Mouse (Mus musculus) neutrophil, adult 5-6 weeks (primary cell): ENCODE data around the gene Gm20388. TPM values are rescaled to one million over a fixed set of nuclear protein-coding genes. Genes with fewer than 3 reads are reported as not detected.

Experiments used
- ATAC-seq: fragments of 151-379, 151-347 bp; 2 replicates; pipeline ENCODE4 v1.8.0; 2017; ENCODE audit warnings: mild to moderate bottlenecking, moderate TSS enrichment; ENCODE audit not compliant: insufficient number of reproducible peaks, poor library complexity, low FRiP score, severe bottlenecking; ENCODE audit errors: extremely low read depth
- total RNA-seq: library from RNA; stranded (forward); fragments of 200-1000 nt; gene quantifications from 2 replicates; pipeline ENCODE4 v1.2.3, GENCODE M21; 2017

Gm20388 gene
- total RNA-seq, 1 experiment from 2014 or later: 10.8 TPM

- ATAC-seq: no peak
These were observed 2189.1 kb downstream of the Gm20388 start for GRCm38 (mm10) chr8:122099711-122100220.

DNA sequence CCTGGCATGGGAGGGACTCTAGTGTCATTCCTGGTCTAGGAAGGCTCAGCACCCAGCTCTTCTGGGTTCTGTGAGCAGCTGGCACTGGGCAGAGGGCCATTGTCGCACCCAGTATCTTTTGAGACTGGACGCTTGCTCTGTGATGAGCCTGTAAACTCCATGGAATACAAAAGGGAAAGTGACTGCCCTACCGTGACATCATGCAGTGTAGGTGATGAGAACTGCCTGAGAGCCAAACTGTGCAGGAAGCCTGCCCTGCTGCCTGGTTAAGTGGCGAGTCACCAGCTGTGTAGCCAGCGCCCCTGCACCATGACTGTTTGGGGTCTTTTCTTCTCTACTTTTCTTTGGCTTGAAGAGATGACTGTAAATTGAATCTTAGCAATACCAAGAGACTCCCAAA lies 2191.2 kb downstream of the Gm20388 start:
- no peak for ATAC-seq

- ATAC-seq: no peak
These were observed 2191.6 kb downstream of the Gm20388 start for GRCm38 (mm10) chr8:122102286-122102685.

DNA sequence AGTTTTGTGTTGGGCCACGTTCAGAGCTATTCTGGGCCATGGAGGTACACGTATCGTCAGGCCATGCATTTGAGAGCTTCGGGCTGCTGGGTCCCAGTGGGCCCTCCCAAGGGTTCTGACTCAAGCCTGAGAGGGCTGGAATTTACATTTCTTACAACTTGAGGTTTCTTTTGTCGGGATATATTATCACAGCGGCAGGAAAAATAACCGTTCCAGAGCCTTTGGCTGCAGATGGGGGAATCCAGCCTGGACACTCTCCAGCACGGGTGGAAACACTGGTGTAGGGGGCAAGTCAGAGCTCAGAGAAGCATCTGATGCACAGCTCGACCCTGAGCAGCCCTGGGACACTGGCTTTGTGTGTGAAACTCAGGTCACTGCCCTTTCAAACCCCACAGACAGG lies 2192.6 kb downstream of the Gm20388 start:
- ATAC-seq: no peak

GRCm38 (mm10) chr8:122104658-122105057 lies 2194.0 kb downstream of the Gm20388 start:
- ATAC-seq: no peak

DNA sequence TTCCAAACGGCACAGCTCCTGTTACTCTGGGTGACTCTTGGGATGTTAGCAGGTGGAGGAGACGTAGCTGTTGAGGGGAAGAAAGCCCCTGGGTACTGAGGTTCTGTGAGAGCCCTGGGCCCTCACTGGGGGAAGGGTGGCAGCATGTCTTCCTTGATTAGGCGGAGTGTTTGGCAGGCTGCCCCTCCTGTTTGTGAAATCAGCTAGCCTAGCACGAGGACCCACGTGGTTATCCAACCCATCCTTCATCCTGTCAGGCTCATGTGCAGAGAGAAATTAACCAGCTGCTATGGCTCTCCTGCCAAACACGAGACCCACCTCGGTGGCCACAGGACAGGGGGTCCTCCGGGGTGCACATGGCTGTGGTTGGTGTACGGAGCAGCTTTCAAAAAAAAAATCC lies 2195.6 kb downstream of the Gm20388 start:
- ATAC-seq: no peak

DNA sequence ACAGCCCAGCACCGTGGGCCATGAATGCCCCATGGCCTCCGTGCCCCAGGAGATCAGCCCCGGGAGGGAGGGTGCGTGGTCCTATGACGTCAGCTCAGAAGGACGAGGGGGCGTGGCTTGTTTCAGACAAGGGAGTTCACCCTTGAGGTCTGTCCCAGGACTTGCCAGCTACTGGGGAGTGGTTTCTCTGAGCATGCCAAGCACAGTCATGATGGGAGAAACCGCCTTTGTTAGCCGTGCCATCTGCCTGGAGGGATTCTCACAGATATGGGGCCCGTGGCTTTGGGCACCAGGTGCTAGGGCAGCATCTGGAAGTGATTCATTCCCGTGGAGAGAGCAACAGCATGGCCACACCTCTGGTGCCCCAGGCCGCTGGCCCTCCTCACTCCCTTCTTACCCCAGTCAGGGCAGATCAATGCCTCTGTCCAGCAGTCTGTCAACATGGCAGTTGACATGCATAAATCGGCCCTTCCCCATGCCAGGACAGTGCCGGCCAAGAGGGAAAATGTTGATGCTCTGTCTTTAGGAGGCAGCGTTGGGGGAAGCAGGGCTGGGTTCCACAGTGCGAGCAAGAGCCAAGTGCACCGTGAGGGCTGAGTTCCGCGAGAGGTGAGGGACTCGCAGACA lies 2199.7 kb downstream of the Gm20388 start:
- no peak for ATAC-seq

DNA sequence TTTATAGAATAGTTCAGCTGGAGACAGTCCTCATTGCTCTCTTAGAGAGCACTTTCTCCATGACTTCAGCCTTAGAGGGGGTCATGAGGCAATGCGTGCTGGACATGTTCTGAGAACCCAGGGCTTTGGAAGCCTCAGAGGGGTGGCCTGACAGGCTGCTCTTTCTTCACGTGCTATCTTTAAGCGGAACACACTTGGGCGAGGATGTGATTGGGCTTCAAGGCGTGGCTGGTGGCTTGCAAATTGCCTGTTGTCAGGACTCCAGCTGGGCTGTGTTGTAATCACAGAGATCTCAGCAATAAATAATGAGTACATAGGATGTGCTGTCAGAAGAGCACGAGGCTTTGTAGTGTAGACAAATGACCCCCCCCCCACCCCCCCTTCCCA lies 2200.2 kb downstream of the Gm20388 start:
- no peak for ATAC-seq

GRCm38 (mm10) chr8:122111745-122112144 lies 2201.1 kb downstream of the Gm20388 start:
- ATAC-seq: no peak

- ATAC-seq: no peak
These were observed 2201.8 kb downstream of the Gm20388 start for GRCm38 (mm10) chr8:122112264-122112965.

GRCm38 (mm10) chr8:122114890-122115289 lies 2204.2 kb downstream of the Gm20388 start:
- no peak for ATAC-seq

GRCm38 (mm10) chr8:122116716-122117357 lies 2206.2 kb downstream of the Gm20388 start:
- no peak for ATAC-seq

- no peak for ATAC-seq
These were observed 2207.5 kb downstream of the Gm20388 start for GRCm38 (mm10) chr8:122118097-122118496.

- no peak for ATAC-seq
These were observed 2207.9 kb downstream of the Gm20388 start for GRCm38 (mm10) chr8:122118536-122118935.

DNA sequence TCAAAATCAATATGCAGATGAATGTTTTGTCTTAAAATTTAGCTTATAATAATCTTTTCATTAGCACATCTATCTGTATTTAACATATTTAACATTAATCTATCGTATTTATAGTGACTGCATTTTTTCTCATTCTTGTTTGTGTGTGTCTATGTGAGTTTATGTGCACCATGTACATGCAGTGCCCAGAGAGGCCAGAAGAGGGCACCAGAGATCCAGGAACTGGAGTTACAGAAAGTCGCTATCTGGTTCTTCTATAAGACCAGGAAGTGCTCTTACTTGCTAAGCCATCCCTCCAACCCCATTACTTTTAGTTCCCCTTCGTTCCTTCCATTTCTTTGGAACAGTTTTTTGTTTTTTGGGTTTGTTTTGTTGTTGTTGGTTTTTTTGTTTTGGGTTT lies 2213.7 kb downstream of the Gm20388 start:
- no peak for ATAC-seq

- ATAC-seq: no peak
These were observed 2216.0 kb downstream of the Gm20388 start for GRCm38 (mm10) chr8:122126659-122127058.

DNA sequence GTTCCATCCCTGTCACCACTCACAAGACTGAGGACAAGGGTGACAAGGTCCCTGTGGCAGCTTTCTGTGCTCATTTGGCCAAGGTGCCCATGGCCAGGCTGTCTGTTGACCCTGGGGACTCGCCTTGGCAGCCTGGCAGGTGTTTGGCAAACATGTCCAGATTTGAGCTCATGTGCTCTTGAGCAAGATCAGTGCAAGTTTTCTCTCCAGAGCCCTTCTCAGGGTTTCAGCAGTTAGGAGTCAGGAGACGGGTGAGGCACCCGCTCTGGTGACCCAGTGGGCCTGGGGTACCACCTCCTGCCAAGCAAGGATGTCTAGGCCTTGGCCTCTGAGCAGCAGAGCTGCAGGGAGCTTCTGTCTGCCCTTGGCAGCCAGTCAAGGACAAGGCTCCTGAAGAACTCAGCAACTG lies 2223.5 kb downstream of the Gm20388 start:
- no peak for ATAC-seq

DNA sequence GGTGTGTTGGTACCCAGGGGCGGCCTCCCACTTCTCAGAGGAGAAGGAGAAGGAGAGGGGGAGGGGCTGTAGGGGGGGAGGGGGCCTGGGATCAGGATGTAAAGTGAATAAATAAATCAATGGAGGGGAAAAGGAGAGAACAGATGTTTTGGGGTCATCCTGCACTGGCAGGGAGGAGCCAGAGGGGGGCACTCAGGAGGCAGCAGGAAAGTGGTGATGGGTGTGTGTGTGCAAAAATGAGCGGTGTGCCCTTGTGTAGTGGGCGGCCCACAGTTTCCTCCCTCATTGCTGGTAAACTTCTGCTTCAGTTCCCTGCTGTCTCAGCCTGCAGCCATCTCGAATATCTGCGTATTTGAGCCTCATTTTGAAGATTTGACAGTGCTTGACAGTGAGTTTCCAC lies 2224.9 kb downstream of the Gm20388 start:
- ATAC-seq: no peak

DNA sequence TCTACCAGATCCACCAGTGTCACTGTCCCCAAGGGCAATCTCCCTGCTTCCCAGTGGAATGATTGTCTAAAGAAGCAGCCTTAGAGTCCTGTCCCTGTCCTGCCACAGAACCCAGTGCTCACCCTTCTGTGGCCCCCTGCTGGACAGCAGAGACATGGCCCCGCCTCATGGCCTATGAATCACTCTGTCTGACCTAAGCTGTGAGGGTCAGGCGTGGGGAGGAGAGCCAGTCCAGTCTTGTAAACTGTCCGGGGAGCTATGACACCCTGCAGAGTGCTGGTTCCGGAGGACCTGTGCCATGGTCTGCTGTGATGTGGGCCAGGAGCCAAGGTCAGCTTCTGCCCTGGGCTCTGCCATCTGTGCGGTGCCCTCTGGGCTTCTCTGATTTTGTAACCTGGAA lies 2229.1 kb downstream of the Gm20388 start:
- ATAC-seq: no peak

GRCm38 (mm10) chr8:122140411-122140810 lies 2229.8 kb downstream of the Gm20388 start:
- no peak for ATAC-seq
